Mouse (Mus musculus): ENCODE measurements at regions not wholly inside any gene's neighbourhood (a gene's known extent, or its start where the extent isn't known, plus 50 kb on each side); places are given as distances from the start of the nearest gene placed in this dataset.
A peak's percentile ranks its signal among the peaks of the same experiment; 100 is the strongest.
"Not testable (repeated sequence)": the region's sequence is repeated elsewhere in the genome, so short reads cannot be mapped to it uniquely, and the experiment has no call there.

- not testable (repeated sequence) for DNase-seq (ENCODE audit: low read depth)
Observed at GRCm38 (mm10) chr2:16811401-16812281, 455.5 kb downstream of the Plxdc2 start.

GRCm38 (mm10) chr2:16820442-16820841, 464.3 kb downstream of the Plxdc2 start:
- no peak for DNase-seq (ENCODE audit: low read depth)

GRCm38 (mm10) chr2:16824681-16825230, 468.7 kb downstream of the Plxdc2 start:
- no peak for DNase-seq (ENCODE audit: low read depth)

GRCm38 (mm10) chr2:16827266-16827665, 471.2 kb downstream of the Plxdc2 start:
- no peak for DNase-seq (ENCODE audit: low read depth)

GRCm38 (mm10) chr2:16835960-16836359, 479.9 kb downstream of the Plxdc2 start:
- no peak for DNase-seq (ENCODE audit: low read depth)

GRCm38 (mm10) chr2:16838718-16839117, 482.6 kb downstream of the Plxdc2 start:
- DNase-seq (ENCODE audit: low read depth), result no peak

- no peak for DNase-seq (ENCODE audit: low read depth)
Observed at GRCm38 (mm10) chr2:16849916-16850315, 493.8 kb downstream of the Plxdc2 start.

GRCm38 (mm10) chr2:16860056-16860455, 504.0 kb downstream of the Plxdc2 start:
- no peak for DNase-seq (ENCODE audit: low read depth)

GRCm38 (mm10) chr2:16866163-16866852, 510.2 kb downstream of the Plxdc2 start:
- DNase-seq (ENCODE audit: low read depth), result no peak

- not testable (repeated sequence) for DNase-seq (ENCODE audit: low read depth)
Observed at GRCm38 (mm10) chr2:16892381-16892780, 536.3 kb downstream of the Plxdc2 start.

GRCm38 (mm10) chr2:16909246-16910038, 553.3 kb downstream of the Plxdc2 start:
- no peak for DNase-seq (ENCODE audit: low read depth)

GRCm38 (mm10) chr2:16914633-16915032, 558.5 kb downstream of the Plxdc2 start:
- no peak for DNase-seq (ENCODE audit: low read depth)

- DNase-seq (ENCODE audit: low read depth), result no peak
Observed at GRCm38 (mm10) chr2:16929974-16930373, 573.9 kb downstream of the Plxdc2 start.

- DNase-seq (ENCODE audit: low read depth), result no peak
Observed at GRCm38 (mm10) chr2:16959432-16959831, 603.3 kb downstream of the Plxdc2 start.

GRCm38 (mm10) chr2:16977380-16977779, 621.3 kb downstream of the Plxdc2 start:
- no peak for DNase-seq (ENCODE audit: low read depth)

- DNase-seq (ENCODE audit: low read depth), result peak; percentile 56
Observed at GRCm38 (mm10) chr2:16982823-16983222, 626.7 kb downstream of the Plxdc2 start.

GRCm38 (mm10) chr2:16983583-16984221, 627.6 kb downstream of the Plxdc2 start:
- no peak for DNase-seq (ENCODE audit: low read depth)
